Mouse (Mus musculus): ENCODE measurements around the gene Cubn.

Cubn gene

GRCm38 (mm10) chr2:13370556-13370955 is 121.1 kb downstream of the Cubn start:
- in situ Hi-C loops (cut with MseI, MboI), result no loop called here

DNA sequence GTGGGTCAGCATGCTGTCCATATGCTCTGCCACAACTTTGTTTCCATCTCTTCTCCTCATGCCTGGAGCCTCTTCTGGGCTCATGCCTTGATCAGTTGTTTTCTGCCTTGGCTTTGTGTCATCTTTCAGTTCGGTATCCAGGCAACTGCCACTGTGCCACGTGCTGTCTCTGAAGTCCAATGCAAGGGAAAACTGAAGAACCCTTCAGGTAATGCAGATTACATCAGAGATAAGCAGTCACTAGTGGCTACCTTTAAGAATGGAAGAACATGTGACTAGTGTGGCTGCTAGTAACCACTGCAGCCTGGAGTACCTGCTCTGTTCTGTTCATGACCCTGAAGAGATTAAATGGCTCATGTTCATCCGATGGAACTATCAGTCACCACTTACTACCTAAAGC is 123.1 kb downstream of the Cubn start:
- in situ Hi-C loops (cut with MseI, MboI), result no loop called here

DNA sequence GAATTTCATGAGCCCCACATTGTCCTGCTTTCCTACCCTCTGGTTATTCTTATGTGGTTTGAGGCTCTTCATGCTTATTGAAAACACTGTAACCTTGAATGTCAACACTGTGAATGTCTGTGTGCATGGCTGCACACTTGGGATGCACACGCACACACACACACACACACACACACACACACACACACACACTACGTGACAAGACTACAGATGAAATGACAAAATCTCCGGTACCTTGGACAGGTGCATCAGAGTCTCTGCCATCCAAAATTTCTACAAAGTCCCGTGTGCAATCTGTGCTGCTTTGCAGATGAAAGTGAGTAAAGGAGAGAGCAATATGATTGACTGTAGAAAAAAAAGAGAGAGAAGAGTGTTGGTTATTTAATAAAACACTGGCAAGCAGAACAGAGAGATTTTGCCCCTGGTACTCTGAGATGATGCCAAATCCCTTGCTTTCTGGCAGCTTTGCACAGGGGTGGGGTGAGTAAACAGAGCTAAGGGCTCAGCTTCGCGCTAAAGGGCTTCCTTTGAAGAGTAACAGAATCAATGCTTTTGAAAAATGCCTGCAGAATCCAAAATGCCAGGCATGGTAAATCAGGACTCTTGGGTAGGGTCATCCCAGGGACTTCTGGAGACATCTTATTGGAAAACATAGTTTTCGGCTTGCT is 133.6 kb downstream of the Cubn start:
- in situ Hi-C loops (cut with MseI, MboI), result no loop called here

DNA sequence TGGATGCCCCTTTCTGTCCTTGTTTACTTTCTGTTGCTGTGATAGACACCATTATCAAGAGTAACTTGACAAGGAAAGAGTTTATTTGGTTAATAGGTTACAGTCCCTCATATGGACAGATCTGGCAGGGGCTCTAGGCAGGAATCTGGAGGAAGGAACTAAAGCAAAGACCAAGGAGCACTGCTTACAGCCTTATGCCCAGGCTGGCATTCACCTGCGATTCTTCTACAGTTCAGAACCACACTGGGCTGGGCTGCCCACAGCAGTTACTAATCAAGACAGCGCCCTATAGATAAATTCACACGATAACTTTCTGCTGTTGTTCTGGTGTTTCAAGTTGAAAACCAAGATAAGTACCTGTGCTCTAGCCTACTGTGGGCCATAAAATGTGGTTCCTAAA is 138.8 kb downstream of the Cubn start:
- in situ Hi-C loops (cut with MseI, MboI), result no loop called here

- in situ Hi-C loops (cut with MseI, MboI), result no loop called here
These were observed 139.4 kb downstream of the Cubn start for GRCm38 (mm10) chr2:13352112-13352728.

GRCm38 (mm10) chr2:13342325-13342926 is 149.2 kb downstream of the Cubn start:
- in situ Hi-C loops (cut with MseI, MboI), result no loop called here

DNA sequence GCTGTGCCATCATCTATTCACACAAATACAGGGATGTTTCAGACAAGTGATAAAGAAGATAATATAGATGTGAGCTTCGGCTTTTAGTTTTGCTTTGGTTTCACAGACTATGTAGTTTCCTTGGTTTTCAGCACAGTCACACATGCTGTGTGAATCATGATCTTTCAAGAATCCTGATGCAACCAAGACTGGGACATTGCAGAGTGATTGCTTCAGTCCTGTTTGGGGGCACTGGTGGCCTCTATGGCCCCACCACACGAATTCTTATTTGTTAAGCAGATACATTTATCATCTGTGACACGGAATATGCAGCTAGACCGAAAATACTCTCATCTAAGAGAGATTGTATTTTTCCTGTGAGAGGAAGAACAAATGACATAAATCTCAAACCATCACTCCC is 156.2 kb downstream of the Cubn start:
- in situ Hi-C loops (cut with MseI, MboI), result no loop called here

DNA sequence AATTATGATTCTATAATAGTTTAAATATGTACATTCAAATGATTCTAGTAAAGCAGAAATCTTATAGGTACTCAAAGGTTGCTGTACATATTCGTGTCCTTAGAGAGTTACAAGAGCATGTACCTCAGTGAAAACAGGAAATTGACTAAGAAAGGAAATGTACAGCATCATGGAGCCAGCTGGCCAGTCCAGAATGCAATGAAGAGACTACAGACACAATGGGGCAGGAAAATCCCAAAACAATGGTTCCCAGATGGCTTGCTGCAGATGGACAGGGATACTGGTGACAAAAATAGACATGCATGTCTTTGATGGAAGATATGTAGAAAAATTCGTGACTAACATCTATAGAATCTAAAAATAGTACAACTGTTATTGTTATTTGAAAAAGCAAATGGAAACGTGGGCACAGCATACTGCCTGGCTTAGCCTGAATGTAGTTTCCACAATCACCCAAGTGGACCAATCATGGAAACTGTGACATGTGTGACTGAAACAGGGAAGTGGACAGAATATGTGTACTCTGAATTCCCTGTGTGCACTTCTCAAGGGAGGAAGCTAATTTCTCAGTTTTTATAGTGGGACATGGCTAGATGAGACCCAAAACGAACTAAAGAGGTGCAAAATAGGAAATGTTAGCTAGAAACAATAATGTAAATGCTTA is 161.7 kb downstream of the Cubn start:
- in situ Hi-C loops (cut with MseI, MboI), result no loop called here

GRCm38 (mm10) chr2:13303376-13303775 is 188.2 kb downstream of the Cubn start:
- in situ Hi-C loops (cut with MseI, MboI), result loop anchor here in 1 of 2 experiments (5.0 kb wide), 1 partner anchor 234 kb away; no protein-coding TSS in a partner anchor

- in situ Hi-C loops (cut with MseI, MboI), result loop anchor here in 1 of 2 experiments (10.0 kb wide), 1 partner anchor 236 kb away; no protein-coding TSS in a partner anchor
These were observed 192.6 kb downstream of the Cubn start for GRCm38 (mm10) chr2:13299031-13299430.

GRCm38 (mm10) chr2:13297733-13298132 is 193.9 kb downstream of the Cubn start:
- in situ Hi-C loops (cut with MseI, MboI), result loop anchor here in 1 of 2 experiments (10.0 kb wide), 1 partner anchor 237 kb away; no protein-coding TSS in a partner anchor

GRCm38 (mm10) chr2:13290661-13291060 is 201.0 kb downstream of the Cubn start:
- in situ Hi-C loops (cut with MseI, MboI), result loop anchor here in 1 of 2 experiments (10.0 kb wide), 1 partner anchor 244 kb away; no protein-coding TSS in a partner anchor

- in situ Hi-C loops (cut with MseI, MboI), result loop anchor here in 1 of 2 experiments (10.0 kb wide), 1 partner anchor 245 kb away; no protein-coding TSS in a partner anchor
These were observed 201.5 kb downstream of the Cubn start for GRCm38 (mm10) chr2:13290070-13290469.

DNA sequence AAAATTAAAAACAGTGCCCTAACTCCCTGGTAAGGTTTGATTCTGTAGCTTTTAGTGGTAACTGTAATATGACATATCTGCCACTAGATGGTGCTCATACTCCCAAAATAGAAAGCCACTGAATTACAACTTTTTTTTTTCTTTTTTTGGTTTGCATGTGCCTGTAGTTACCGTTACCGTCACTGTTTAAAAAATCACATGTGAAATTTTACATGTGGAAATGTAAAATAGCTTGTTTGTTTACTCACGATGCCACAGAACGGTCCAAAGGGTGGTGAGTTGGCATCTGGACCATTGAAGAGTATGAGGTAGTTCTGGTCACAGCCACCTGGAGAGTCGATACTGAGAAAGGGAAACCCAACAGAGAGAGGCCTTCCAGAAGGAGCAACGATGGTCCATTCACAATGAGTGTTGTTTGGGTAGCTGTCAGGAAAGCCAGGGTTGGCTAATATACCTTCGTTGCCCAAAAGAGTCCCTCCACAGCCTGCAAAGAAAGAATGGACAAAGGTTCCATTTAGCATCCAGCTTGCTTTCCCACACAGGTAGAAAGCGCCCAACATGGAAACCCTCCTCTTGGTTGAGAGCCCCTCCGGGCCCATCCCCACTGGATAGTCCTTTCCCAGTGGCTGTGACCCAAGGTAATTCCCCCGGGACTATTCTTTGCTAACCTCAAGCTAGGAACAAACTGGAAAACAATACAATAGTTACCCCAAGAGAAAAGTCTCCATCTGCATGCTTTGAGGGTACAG is 213.3 kb downstream of the Cubn start:
- in situ Hi-C loops (cut with MseI, MboI), result no loop called here

GRCm38 (mm10) chr2:13275874-13276273 is 215.7 kb downstream of the Cubn start:
- in situ Hi-C loops (cut with MseI, MboI), result no loop called here

DNA sequence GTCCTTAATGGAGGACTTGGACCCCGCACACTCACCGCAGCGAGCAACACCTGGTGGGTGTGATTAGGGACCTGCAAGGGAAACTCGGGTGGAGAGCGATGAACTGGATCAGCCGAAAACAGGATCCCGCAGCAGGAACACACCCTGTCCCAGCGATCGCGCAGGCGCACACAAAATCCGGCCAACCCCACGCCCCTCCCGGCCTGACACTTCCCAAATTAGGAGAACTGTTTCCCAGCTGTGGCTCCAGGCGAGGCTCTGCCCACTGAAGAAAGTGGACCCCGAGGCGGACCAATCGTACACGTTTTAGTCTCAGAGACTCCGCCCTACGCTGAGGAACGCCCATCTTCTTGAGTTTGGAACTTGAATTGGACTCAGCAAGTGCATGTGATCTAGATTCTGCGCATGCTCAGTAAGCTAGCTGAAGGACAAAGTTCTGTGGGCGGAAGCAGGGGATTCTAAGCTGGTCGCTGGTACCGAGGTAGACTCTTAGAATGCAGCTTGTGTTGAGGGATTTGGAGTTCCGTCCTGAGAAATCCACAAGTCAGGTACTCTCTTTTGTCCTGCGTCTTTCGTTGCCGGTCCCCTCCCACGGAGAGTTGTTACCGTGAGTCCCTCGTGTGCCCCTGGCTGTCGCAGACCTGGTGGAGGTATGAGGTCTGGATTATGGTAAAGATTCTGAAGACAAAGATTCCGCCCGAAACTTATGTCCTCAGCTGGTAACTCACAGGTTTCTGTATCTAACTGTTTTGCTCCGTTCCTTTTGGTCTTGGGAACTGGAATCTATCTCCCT is 220.3 kb downstream of the Cubn start, which contains the start of gene Rsu1:
Gene Rsu1, minus strand, starts transcription at position 251 of the 793 bp plus-strand sequence.
- in situ Hi-C loops (cut with MseI, MboI), result no loop called here

DNA sequence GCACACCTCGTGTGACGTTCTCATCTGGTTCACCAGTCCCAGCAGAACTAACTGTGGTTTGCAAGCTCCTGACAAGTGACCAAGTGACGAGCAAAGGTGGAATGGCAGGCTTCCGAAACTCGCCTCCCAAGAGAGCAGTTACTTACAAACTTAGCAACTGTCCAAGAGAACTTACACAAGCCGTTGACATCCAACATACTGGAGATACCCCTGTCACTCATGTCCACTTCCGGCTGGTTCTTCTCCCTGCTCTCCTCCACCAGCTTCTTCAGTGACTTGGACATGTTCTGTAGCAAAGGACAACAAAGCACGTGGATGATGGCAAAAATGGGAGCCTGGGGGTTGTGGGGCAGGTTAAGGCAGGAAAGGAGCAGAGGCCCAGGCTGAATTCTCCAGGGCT is 220.9 kb downstream of the Cubn start:
- in situ Hi-C loops (cut with MseI, MboI), result no loop called here

GRCm38 (mm10) chr2:13268681-13269293 is 222.8 kb downstream of the Cubn start:
- in situ Hi-C loops (cut with MseI, MboI), result no loop called here

DNA sequence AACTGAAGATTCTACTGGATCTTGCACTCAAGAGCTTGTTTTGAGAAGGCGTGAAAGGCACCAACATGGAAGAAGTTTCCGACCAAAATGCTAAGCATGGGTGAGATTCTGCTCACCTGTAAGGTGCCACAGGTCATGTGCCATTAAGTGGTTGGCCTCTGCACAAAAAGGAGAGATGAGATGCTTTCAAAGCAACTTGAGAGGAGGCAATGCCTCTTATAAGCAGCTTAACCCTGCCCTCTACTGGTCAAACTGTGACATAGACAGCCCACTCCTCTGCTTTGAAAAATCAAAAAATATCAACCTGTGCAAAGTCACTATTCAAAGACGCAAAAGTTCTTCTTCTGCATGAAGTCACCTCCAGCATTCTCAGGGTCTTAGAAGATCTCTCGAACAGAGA is 226.7 kb downstream of the Cubn start:
- in situ Hi-C loops (cut with MseI, MboI), result no loop called here

DNA sequence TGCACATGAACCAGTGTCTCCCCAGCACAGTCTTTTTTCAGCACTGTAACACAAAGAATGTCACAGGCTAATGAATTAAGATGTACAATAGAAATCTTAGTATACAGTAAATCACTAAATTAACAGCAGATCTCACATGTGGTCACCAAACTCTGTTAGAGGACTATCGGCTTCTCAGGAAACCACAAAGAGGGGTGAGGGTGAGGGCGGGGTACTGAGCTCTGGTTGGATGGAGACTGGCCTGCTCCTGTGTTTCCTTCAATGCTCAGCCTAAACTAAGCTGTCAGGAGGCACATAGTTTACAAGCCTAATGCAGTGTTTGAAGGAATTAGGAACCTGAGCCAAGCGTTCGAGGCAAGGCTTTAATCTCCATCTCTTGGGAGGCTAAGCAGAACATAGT is 228.5 kb downstream of the Cubn start:
- in situ Hi-C loops (cut with MseI, MboI), result no loop called here
